ENCODE assay signal across 9 mouse cellular contexts in the genomic region with DNA sequence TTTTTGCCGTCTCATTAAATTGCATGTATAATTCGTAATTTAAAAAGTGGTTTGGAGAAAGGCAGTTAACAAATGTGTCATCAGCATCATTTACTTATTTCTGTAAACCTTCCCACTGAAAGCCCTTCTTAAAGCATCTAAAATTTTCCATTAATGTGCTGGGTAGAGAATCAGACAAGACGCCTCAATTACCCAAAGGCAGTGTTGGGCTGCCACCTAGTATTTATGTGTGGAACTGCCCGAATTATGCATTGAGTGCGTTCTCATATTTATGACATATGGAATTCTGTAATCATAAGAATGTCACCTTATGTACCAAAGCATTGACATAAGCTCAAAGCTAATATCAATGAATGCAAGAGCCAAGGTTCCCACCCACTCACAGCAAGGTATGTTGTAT.
DNase-seq lines count a peak whose midpoint lies in the region; ATAC-seq and TF ChIP-seq lines count a peak whose summit lies in the region.
"Had no signal": no experiment of that assay in that cellular context is flagged by ENCODE, and none has a peak within 500 bp of the region (broad histone marks: within the 10 kb centered on the region; RNA-seq: fewer than 3 reads in every experiment).

No protein-coding gene starts in this region.

- no peak overlapping the region for H3K4me3 ChIP-seq in kidney, embryonic 15.5 days (replicated peaks)
- no peak overlapping the region; the same call in 1 of the 2 replicates for H3K4me3 ChIP-seq in layer of hippocampus, adult 2 months
- H3K4me3 ChIP-seq: megakaryocyte, embryonic 14.5 days had no signal

- H3K27ac ChIP-seq in kidney, embryonic 15.5 days, result no peak overlapping the region
- H3K27ac ChIP-seq in layer of hippocampus, adult 2 months, result peak overlapping the region; percentile 7

- H3K4me2 ChIP-seq in kidney, embryonic 15.5 days, result no peak overlapping the region

- no peaks in the 10 kb centered on the region for H3K27me3 ChIP-seq in kidney, embryonic 15.5 days
- H3K27me3 ChIP-seq: megakaryocyte, embryonic 14.5 days had no signal

- H3K9me3 ChIP-seq in kidney, embryonic 15.5 days (replicated peaks), result no peaks in the 10 kb centered on the region

- no peaks in the 10 kb centered on the region for H3K36me3 ChIP-seq in kidney, embryonic 15.5 days

- no peak overlapping the region for H3K9ac ChIP-seq in kidney, embryonic 15.5 days

- peak; percentile 91 for TF ChIP-seq CTCF in layer of hippocampus, adult 2 months (conservative IDR thresholded peaks at IDR 0.05)

- peak; percentile 22 for DNase-seq in kidney, postnatal 14 days
- DNase-seq in embryo, embryonic 11 days, result peak; percentile 68
- DNase-seq in layer of hippocampus, adult 2 months (ENCODE audit: low spot score in 2 of 2), result peak; percentile 20 to 48
- DNase-seq in retina, adult 2 months (ENCODE audit: low read depth, low spot score), result peak; percentile 11
- DNase-seq in urinary bladder, adult 18-20 months (ENCODE audit: low spot score in 2 of 2), result no peak
- DNase-seq in urinary bladder, postnatal 36 days (ENCODE audit: low spot score in 2 of 2), result no peak
- no peak for DNase-seq in natural killer cell, adult 2 months (ENCODE audit: low spot score in 2 of 2)

- ATAC-seq in kidney, embryonic 15.5 days (replicated peaks; ENCODE audit: low FRiP score), result no peak

- H3K4me1 ChIP-seq in kidney, embryonic 15.5 days, result no peaks in the 10 kb centered on the region
- H3K4me1 ChIP-seq: megakaryocyte, embryonic 14.5 days had no signal

- 56% methylated on average over 5 of the region's 5 CpGs for WGBS in kidney, embryonic 15.5 days

Comparison
In these comparisons a context has a peak if more than half of its experiments do, and no peak if none do; other contexts are left out.
1. DNase-seq: peak in kidney, postnatal 14 days (single experiment), embryo, embryonic 11 days (single experiment), layer of hippocampus, adult 2 months (2 of 2) and retina, adult 2 months (single experiment); none in urinary bladder, adult 18-20 months (0 of 2), urinary bladder, postnatal 36 days (0 of 2) and natural killer cell, adult 2 months (0 of 2).